Mouse (Mus musculus) midbrain, embryonic 14.5 days (tissue): ENCODE measurements at regions not wholly inside any gene's neighbourhood (a gene's known extent, or its start where the extent isn't known, plus 50 kb on each side); places are given as distances from the start of the nearest gene placed in this dataset.

Experiments used
- ATAC-seq: fragments of 200-750 bp; cut with Nextera tagmentation; 2 replicates; pipeline ENCODE4 v1.8.0; 2017; ENCODE audit warnings: moderate number of reproducible peaks, moderate library complexity; ENCODE audit not compliant: low FRiP score, low TSS enrichment
- DNase-seq: peaks from one replicate; pipeline ENCODE4 v3.0.0-alpha.2; 2015
- H3K27ac ChIP-seq: fragments of 300-500 bp; sonication (generic); replicated peaks from 2 replicates; pipeline ENCODE4 v1.5.1; 2014; ENCODE audit warnings: mild to moderate bottlenecking, low read depth, low read length, moderate library complexity
- H3K27me3 ChIP-seq: fragments of 300-500 bp; sonication (generic); 2 replicates; pipeline ENCODE4 v1.6.1; 2014; ENCODE audit warnings: low read length, control low read depth, mixed read lengths; ENCODE audit not compliant: control insufficient read depth, insufficient read depth
- H3K36me3 ChIP-seq: fragments of 300-500 bp; sonication (generic); 2 replicates; pipeline ENCODE4 v1.6.1; 2014; ENCODE audit warnings: low read length, control low read depth; ENCODE audit not compliant: control insufficient read depth, insufficient read depth
- H3K4me1 ChIP-seq: fragments of 300-500 bp; sonication (generic); 2 replicates; pipeline ENCODE4 v1.6.1; 2014; ENCODE audit warnings: mild to moderate bottlenecking, antibody characterized with exemption, low read length, control low read depth; ENCODE audit not compliant: control insufficient read depth, insufficient read depth
- H3K4me2 ChIP-seq: fragments of 300-500 bp; sonication (generic); 2 replicates; pipeline ENCODE4 v1.6.1; 2014; ENCODE audit warnings: mild to moderate bottlenecking, low read length, moderate library complexity
- H3K4me3 ChIP-seq: fragments of 300-500 bp; sonication (generic); replicated peaks from 2 replicates; pipeline ENCODE4 v1.5.1; 2014; ENCODE audit warnings: low read depth, low read length
- H3K9ac ChIP-seq: fragments of 300-500 bp; sonication (generic); replicated peaks from 2 replicates; pipeline ENCODE4 v1.6.1; 2014; ENCODE audit warnings: mild to moderate bottlenecking, low read length, moderate library complexity
- H3K9me3 ChIP-seq: fragments of 300-500 bp; sonication (generic); 2 replicates; pipeline ENCODE4 v1.6.1; 2016; ENCODE audit warnings: low read length, control low read depth, mixed read lengths; ENCODE audit not compliant: control insufficient read depth
- WGBS: fragments of 180-500 bp; shearing (Covaris S2); extraction: QIAGEN DNeasy Blood & Tissue Kit; methylation state at CpG from one replicate; pipeline ENCODE4 v1.1.7; 2014; 5-methylcytosine and 5-hydroxymethylcytosine counted together

- WGBS, result 84% methylated on average over 1 of the region's 1 CpGs
- no peak for ATAC-seq
- no peak for DNase-seq
Observed at GRCm38 (mm10) chr3:125048429-125048828, 355.4 kb upstream of the Ndst4 start.

GRCm38 (mm10) chr3:125049654-125050053 lies 354.2 kb upstream of the Ndst4 start:
- Histone ChIP-seq H3K4me1 (peaks cover 2% of the 10 kb centered on the region; the same call in 1 of the 2 replicates), H3K36me3 (no peaks in the 10 kb centered on the region), H3K27ac (no peak overlapping the region), H3K4me2 (no peak overlapping the region), H3K27me3 (no peaks in the 10 kb centered on the region), H3K9me3 (no peaks in the 10 kb centered on the region), H3K9ac (no peak overlapping the region), H3K4me3 (no peak overlapping the region)
- DNase-seq, result peak; percentile 12
- ATAC-seq, result no peak

More at GRCm38 (mm10) chr3:125048429-125048828, 355.4 kb upstream of the Ndst4 start:
- Histone ChIP-seq H3K4me3 (no peak overlapping the region), H3K27ac (no peak overlapping the region), H3K9ac (no peak overlapping the region), H3K36me3 (no peaks in the 10 kb centered on the region), H3K27me3 (no peaks in the 10 kb centered on the region), H3K9me3 (no peaks in the 10 kb centered on the region), H3K4me2 (no peak overlapping the region), H3K4me1 (peaks cover 2% of the 10 kb centered on the region; the same call in 1 of the 2 replicates)

GRCm38 (mm10) chr3:125052852-125053251 lies 351.0 kb upstream of the Ndst4 start:
- ATAC-seq (no peak), DNase-seq (peak; percentile 25)
- Histone ChIP-seq H3K4me3 (no peak overlapping the region), H3K4me1 (peaks cover 2% of the 10 kb centered on the region; the same call in 1 of the 2 replicates), H3K9ac (no peak overlapping the region), H3K27me3 (no peaks in the 10 kb centered on the region), H3K36me3 (no peaks in the 10 kb centered on the region), H3K9me3 (no peaks in the 10 kb centered on the region), H3K27ac (no peak overlapping the region), H3K4me2 (no peak overlapping the region)
- WGBS, result 17% methylated on average over 3 of the region's 3 CpGs

- H3K4me1 ChIP-seq, result no peaks in the 10 kb centered on the region
- ATAC-seq (no peak), DNase-seq (no peak)
- H3K27me3 ChIP-seq, result no peaks in the 10 kb centered on the region
- H3K27ac ChIP-seq, result no peak overlapping the region
- H3K4me3 ChIP-seq, result no peak overlapping the region
- H3K36me3 ChIP-seq, result no peaks in the 10 kb centered on the region
- H3K9ac ChIP-seq, result no peak overlapping the region
- WGBS, result 85% methylated on average over 3 of the region's 3 CpGs
- H3K9me3 ChIP-seq, result no peaks in the 10 kb centered on the region
- H3K4me2 ChIP-seq, result no peak overlapping the region
Observed at GRCm38 (mm10) chr3:125072683-125073082, 331.2 kb upstream of the Ndst4 start.

- DNase-seq (no peak), ATAC-seq (no peak)
- no peaks in the 10 kb centered on the region for H3K36me3 ChIP-seq
- no peaks in the 10 kb centered on the region for H3K27me3 ChIP-seq
- H3K4me2 ChIP-seq, result no peak overlapping the region
- no peak overlapping the region for H3K9ac ChIP-seq
- 91% methylated on average over 5 of the region's 5 CpGs for WGBS
- no peak overlapping the region for H3K27ac ChIP-seq
- no peaks in the 10 kb centered on the region for H3K9me3 ChIP-seq
- no peak overlapping the region for H3K4me3 ChIP-seq
- H3K4me1 ChIP-seq, result no peaks in the 10 kb centered on the region
Observed at GRCm38 (mm10) chr3:125093010-125093630, 310.8 kb upstream of the Ndst4 start.
